Mouse (Mus musculus) left cerebral cortex, adult 18-20 months (tissue): ENCODE data around the gene Mink1. TPM values are rescaled to one million over a fixed set of nuclear protein-coding genes. Genes with fewer than 3 reads are reported as not detected.
"Not testable (repeated sequence)": the region's sequence is repeated elsewhere in the genome, so short reads cannot be mapped to it uniquely, and the experiment has no call there.

ENCODE experiments used
- DNase-seq, 2 experiments: peaks; one replicate each; pipeline ENCODE4 v3.0.0; 2021 to 2022; ENCODE audit warnings: low spot score in 2 of 2, mixed read lengths in 1 of 2
- total RNA-seq, 2 experiments: library from RNA; stranded (reverse); gene quantifications; 2 replicates each; pipeline ENCODE4 v1.2.3; 2021

The Mink1 gene
- total RNA-seq, 2 experiments from 2014 or later: 396 to 435 TPM

DNA sequence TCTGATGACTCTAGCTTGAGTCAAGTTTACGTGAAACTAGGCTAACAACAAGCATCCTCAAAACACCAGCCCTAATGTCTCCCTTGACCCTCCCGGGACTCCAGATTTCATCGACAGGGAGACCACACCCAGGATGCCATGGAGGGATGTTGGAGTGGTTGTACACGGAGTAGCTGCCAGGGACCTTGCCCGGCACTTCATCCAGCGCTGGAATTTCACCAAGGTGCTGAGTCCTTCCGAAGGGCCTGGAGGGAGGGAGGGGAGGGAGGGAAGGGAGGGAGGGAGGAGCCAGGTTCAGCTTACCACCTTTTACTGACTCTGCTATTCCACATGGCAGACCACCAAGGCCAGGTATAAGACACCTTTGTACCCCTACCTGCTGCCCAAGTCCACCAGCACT lies 8.7 kb upstream of the Mink1 start:
- DNase-seq: no peak

DNA sequence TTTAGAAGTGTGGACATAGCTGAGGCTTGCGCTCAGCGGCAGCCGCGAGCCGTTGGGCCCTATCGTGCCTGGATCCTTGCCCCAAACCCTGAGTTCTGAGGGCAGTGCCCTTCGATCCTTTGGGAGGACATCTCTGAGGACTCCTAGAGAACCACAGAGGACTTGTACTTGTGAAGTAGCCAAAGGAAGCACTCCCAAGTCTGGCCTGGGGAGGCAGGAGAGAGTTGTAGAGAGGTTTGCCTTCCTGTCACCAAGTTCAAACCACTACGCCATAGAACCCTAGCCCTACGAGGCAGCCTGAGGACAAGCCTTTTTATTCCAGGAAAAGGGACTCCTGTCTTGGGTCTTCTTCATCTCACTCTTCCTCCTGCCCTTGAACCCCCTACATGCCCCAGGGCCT lies 5.1 kb upstream of the Mink1 start:
- DNase-seq: no peak

DNA sequence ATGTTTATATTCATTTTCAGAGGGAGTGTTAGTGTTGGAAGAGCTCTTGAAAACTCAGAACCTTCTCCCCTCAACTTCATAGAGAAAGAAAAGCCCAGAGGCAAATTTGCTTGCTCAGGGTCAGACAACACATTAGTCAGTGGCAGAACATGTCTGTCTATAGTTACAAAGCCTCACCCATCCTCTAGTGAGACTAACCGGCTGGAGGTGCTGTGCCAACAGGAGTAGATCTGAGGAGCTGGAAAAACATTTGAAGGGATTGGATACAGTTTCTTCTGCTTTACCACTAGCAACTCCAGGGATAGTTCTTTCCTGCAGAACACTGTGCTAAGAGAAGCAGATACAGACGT lies 769 bp upstream of the Mink1 start:
- DNase-seq: no peak

DNA sequence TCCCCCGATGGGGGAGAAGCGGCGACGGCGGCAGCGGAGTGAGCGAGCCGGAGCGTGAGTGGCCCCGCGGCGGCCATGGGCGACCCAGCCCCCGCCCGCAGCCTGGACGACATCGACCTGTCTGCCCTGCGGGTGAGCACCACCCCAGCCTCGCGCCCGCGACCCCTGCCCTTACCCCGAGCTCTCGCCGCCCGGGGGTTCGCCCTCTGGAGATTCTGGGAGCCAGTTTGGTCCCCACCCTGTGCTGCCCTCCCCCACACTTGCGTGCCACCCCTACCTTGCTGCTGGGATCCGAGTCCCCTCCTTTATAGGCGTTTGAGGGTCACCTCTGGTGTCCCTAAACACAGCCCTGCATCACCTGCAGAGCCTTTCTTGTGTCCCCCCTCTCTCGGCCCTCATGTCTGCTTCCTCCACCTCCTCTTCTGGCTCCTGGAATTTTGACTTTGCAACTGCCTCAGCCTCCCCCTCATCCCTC lies 351 bp downstream of the Mink1 start:
- no peak for DNase-seq

DNA sequence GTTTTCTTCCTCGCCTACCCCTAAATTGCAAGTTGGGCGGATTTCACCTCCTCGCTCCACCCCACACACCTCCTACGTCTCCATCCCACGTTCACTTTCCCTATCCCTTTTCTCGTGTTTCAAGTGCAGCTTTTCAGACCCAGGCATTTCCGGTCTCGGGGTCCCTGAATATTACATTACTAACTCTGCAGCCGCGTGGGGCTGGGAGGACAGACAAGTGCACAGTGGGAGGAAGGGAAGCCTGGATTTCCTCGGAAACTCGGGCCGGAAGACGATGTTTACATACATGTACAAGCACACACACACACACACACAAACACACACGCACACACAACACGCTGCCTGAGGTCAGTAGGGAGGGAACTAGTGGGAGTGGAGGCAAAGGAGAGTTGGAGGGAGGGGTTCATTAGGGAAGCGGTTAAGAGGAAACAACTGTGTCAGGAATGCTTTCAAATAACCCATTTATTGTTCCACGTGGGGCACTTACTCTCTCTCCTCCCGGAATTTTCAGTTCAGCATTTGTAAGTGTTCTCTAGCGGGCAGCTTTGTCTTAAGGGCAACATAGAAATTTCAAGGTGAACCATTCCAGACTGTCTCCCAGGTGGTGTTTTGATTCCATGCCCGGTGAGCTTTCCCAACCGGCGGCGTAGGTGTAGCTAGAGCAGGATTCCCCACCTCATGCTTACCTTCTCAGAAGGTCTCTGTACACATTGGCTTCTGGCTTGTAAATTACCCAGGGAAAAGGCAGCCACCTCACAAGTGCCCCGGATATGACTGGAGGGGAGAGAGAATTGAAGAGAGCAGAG lies 992 bp downstream of the Mink1 start:
- peak in 1 of 2 experiments; percentile 42 for DNase-seq

DNA sequence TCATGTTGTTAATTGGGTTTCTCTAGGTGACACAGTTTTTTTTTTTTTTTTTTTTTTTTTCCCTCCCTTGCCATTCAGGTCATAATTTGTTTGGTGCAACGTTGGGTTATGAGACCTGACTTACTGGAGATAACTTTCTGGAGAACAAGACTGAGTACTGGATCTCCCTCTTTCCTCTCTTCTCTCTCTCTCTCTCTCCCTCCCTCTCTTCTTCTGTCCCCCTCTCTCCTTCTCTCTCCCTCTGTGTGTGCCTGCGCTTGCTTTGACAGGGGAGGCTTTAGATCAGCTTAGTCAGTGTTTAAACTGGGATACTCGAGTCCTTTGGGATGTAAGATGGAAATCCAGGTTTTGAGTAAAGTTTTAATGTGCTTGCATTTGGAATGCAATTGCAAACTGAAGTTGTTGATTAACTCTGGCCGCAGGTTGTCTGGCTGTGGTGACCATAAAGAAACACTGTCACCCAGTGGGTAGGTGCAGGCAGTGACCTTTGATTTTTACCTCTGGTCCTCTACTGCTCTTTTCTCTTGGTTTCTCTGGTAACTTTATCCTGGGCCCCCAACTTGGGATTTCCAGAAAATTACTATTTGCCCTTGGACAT lies 1.7 kb downstream of the Mink1 start:
- DNase-seq: no peak

DNA sequence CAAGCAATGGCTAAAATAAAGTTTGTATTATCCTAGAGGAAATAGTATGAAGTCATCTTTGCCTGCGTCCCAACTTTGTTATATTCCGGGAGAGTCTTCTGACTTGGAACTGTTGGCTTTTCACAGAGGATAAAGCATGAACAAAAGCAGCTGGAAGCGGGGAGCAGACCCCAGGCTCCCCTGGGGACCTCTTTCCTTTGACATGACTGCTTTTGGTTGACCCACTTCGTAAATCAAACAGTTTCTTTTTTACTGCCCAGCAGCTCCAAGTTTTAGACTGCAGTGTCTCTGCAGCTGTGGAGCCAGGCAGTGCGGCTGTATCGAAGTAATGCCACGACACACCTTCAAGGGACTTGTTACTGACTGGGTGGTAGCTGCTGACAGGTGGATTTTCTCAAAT lies 3.9 kb downstream of the Mink1 start:
- DNase-seq: no peak

DNA sequence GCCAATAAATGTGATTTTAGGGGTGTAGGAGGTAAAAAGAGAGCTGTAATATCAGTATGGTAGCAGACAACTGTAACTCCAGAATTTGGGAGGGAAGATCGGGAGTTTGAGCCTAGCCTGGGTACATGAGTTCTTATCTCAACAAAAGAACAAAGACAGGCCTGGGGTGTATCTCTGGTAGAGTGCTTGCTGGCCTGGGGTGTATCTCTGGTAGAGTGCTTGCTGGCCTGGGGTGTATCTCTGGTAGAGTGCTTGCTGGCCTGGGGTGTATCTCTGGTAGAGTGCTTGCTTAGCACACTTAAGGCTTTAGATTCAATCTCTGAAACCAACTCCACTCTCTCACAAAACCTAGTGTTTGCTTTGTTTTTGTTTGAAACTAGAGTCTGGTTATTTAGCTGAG lies 7.9 kb downstream of the Mink1 start:
- DNase-seq: not testable (repeated sequence)

DNA sequence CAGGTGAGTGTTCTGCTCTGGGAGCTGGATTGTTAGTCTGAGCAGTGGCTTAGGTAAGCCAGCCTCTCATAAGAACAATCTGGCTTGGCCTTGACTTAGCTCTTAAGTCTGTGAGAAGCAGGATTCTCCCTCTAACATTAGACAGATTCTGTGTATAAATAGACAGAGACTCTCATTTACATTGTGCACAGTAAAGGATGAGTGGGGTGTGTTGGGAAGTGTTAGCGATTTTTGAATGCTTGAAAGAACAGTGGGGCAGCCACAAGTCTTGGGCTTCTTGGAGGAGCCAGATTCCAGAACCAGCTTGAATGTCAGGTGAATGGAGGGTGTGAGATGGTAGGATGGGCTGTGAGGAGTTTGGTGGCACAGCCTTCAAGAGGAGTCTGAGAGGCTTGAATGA lies 9.0 kb downstream of the Mink1 start:
- no peak for DNase-seq

DNA sequence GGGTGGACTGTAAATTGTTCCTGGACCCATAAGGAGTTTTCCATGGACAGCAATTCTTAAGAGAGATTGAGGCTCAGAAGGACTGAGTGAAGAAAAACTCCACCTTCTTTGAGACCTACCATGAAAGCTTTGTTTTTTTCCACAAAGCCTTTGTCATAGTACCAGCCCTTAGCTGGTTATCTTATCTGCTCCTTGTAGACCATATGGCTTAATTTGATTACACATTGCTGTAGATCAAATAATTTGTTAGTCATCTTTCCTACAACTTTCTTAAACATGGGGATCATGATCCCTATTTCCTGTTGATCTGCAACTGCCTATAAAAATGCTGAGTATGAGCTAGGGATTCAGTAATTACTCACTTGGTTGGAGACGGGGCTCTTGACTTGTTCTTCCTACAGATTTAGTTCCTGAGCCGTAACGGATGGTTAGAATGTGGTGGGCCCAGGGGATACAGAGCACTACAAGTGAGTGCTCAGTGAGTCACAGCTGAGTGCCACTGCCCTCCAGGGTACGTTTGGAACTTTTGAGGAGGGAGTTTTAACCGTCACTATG lies 9.7 kb downstream of the Mink1 start:
- DNase-seq: no peak

DNA sequence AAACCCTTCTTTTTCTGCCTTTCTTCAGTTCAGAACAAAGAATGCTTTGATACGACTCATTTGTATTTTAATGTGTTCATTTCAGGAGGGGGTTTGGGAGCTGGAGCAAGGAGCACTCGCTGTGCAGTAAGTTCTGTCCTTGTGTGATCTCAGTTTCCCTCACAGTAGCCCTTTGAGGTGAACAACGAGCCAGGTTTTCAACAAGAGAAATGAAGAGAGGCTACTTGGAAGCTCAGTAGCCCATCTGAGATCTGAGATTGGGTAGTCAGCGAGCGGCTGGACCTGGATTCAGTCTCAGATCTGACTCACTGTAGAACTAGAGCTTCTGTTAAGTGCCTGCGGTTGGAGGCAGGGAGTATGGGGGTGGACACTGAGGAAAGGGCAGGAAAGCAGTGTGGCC lies 11.2 kb downstream of the Mink1 start:
- no peak for DNase-seq

DNA sequence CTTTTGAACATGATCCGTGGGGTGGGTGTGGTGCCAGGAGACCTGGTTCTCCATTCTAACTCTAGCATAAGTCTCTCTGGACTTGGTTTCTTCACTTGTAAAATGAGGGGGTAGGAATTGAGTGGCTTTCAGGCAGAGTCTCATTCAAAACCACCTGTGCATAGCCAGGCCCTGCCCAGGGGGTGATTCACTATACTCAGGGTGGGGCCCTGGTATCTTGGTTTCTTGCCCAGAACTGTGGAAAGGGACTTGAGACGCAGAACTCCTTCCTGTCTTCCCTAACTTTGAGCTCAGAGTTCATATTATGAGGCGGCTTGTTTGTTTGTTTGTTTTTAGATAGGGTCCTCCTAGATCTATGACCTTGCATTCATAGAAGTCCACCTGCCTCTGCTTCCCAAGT lies 14.5 kb downstream of the Mink1 start:
- no peak for DNase-seq

DNA sequence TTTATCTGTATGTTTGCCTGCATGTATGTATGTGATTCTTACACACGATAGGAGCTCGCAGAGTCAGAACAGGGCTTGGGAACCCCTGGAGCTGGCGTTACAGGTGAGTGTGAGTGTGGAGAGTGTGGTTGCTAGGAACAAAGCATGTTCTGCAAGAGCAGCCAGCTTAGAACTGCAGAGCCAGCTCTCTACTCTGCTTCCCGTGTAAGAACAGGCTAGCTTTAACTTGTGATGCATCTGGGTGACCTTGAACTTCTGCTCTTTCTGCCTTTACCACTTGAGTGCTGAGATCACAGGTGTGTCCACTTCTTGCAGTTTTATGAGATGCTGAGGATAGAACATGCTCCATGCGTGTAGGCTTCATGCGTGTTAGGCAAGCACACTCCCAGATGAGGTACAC lies 16.3 kb downstream of the Mink1 start:
- DNase-seq: no peak

DNA sequence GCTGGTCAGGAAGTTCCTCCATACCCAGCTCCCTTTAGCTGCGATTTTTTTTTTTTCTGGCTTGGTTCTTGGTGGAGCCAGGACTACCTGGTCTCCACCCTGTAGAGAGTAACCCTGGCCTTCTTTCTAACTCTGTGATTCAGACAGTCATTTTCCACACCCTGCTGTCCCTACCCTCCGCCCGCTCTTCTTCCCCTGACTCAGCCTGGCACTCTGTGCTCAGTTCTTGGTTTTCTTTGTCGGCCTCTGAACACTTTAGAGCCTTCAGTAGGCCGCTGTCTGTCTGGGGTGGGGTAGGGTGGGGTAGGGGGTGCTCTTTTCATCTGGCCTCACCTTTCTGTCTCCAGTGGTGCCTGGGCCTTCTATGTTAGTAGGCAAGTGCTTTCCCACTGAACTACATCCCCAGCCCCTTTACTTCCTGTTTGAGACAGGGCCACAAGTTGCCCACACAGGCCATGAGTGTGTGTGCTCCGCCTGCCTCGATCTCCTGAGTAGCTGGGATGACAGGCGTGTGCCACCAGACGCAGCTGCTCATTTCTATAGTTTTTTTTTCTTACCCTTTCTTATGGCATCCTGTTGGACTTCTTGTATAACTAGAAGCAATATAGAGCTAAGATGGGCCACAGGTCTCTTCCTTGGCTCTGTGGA lies 17.2 kb downstream of the Mink1 start:
- no peak for DNase-seq

DNA sequence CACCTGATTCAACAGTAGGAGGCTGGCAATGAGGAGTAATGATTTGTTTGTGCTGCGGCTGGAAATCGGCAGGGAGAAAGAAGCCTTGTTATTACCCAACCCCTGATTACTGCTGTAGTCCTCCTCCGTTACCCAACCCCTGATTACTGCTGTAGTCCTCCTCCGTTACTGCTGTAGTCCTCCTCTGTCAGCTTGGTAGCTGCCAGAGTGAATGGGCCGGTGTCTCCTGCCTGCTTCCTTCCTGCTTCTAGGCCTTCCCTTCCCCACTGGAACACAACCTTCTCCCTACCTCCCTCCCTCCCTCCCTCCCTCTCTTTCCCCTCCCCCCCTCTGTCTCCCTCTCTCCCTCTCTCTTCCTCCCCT lies 17.7 kb downstream of the Mink1 start:
- DNase-seq: no peak

DNA sequence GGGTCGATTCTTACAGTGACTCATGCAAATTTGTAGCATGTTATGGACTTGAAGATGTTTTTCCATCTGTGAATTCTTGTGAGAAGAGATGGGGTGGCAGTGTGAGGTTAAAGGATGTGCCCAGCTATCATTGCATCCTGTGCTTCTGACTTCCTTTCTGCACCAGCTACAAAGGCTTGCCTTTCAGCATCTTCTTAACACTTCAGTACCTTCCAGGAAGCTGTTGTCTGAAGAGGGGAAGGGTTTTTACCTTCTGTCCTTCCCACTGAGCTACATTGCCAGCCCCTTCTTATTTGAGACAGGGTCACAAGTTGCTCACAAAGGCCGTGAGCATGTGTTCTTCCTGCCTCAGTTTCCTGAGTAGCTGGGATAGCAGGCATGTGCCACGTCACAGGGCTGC lies 18.2 kb downstream of the Mink1 start:
- DNase-seq: no peak

DNA sequence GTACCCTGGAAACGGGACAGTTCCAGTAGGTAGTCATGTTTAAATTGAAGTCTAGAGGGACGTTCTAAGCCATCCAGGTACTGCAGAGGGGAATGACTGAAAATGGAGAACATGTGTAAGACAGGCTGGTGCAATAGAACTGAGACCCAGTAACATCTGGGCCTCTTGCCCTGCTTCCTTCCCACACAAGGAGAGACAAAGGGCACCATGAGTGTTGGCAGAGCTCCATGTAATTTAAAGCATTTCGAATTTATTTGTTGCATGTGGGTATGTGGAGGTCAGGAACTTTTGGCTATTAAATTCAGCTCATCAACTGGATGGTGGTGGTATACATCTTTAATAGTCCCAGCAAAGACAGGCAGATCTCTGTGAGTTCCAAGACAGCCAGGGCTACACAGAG lies 19.5 kb downstream of the Mink1 start:
- DNase-seq: no peak

DNA sequence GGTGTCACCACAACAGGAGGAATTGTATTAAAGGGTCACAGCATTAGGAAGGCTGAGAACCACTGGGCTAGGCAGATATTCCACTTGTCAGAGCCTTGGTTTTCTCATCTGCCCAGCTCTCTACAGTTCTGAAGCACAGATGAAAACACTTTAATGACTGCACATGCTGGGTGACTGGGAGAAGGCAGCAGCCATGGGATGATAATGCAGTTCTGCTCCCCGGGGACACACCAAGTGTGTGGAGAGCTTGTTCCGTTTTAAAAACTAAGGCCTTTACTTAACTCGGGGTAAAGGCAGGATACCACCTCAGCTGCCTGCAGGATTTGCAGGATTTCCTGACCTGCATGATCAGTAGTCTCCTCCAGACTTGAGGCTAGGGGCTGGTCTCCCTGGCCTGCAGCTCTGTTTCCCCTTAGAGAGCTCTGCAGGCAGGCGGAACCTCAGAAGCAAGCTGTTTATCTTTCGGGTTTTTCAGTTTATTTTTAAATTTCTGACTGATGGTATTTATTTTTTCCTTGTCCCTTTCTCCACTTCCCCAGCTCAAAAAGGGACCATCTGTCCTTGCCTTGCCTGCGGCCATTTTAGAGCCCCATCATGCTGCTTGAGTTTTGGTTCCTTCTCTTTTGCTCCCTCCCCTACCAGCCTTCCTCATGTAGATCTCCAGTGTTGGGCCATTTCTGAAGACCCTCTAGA lies 20.5 kb downstream of the Mink1 start:
- DNase-seq: no peak

DNA sequence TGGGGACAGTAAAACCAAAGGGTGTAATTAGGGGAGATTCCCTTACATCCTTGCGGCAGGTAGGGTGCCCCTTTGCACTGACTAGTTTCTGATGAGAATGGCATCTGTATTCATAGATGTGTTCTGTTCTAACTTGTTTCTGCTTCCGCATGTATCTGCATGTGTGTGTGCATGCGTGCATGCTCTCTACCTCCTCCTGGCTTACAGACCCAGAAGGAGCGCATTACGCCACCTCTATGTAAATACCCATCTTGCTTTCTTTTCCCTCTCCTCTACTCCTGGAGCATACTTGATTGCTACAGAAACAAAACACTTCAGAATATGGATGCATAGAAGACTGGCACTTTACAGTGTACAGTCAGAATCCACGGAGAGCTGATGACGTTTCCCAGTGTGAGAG lies 21.1 kb downstream of the Mink1 start:
- no peak for DNase-seq

DNA sequence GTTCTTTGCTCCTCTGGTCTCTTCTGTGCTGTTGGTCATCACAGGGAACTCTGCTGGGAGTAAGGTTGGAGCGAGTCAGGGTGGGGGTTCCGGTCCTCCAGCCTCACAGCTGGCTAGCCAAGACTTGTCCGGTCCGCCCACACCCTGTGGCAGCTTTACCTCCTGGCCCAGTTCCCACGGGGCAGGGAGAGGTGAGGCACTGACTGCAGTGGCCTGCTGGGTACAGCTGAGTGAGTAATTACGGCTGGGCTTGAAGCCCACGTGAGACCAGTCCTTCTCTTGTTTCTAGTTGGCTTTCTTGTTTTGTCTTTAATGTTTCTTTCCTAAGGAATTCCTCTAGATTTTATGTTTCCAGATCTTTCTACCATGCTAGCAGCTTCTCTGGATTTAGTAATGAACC lies 22.8 kb downstream of the Mink1 start:
- DNase-seq: no peak

DNA sequence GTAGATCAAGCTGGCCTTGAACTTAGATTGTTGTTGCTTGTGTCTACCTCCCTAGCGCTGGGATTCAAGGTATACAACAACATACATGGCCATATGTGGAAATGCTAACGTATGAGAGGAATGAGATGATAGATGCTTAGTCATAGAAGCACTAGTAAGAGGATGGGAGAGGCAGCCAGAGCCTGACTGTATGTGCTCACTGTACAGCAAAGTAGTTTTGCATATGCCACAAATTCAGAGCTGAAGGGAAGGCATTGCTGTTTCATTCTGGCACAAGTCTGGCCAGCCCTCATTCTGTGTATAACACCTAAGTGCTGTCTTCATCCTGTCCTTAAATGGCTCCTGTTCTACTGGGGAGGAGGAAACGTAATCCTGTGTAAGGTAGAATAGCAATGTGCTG lies 23.6 kb downstream of the Mink1 start:
- no peak for DNase-seq

DNA sequence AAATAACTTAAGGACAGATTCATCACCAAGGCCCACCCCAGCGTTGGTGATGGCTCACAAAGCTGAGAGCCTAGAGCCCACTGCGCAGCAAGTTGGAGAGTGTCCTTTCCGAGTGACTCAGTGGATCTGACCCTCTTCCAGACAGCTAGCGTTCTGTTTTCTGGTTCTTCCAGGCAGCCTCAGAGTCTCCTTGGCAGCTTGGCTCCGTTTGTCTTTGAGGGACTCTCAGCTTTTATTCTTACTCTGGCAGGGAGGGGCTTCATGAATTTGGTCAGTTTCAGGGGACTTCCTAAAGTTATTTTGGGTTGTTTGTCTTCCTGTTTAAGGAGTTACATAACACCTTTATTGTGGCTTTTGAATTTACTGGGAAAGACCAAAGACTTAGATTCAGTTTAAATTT lies 24.3 kb downstream of the Mink1 start:
- no peak for DNase-seq
